Mouse (Mus musculus) bone marrow macrophage, adult 2 months (primary cell): ENCODE results near the gene Cdh12.

Source experiments
- CTCF ChIP-seq: IDR thresholded peaks from 2 replicates; pipeline ENCODE4 v1.5.1; 2012; ENCODE audit warnings: low read depth, mild to moderate bottlenecking, low read length, moderate library complexity
- POLR2A ChIP-seq: IDR thresholded peaks from 2 replicates; pipeline ENCODE4 v1.6.1; 2012; ENCODE audit warnings: mild to moderate bottlenecking, low read depth, low read length, borderline replicate concordance

DNA sequence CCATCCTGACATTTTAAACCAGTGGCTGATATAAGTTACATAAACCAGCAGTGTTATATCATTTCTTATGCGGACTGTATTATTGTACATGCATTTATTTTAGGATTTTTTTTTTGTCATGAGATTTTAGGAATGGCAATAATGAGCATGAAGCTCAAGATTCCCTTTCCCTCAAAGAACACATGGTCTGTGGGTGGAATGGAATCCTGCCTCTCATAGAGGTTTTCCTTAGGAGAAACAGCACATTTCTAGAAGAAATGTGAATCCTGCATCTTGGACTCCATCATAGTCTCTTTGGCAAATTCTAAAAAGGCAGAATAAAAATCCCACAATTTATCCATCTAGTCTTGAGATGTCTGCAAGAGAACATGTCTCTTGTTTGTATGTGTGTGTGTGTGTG lies 35.7 kb upstream of the Cdh12 start:
- no peak for TF ChIP-seq CTCF
- no peak for TF ChIP-seq POLR2A
